Mouse (Mus musculus) G1E-ER4 (cell line): ENCODE data around the gene Hltf. TPM values are rescaled to one million over a fixed set of nuclear protein-coding genes. Genes with fewer than 3 reads are reported as not detected.

Source experiments
- GATA1 ChIP-seq: IDR thresholded peaks from one replicate; pipeline ENCODE4 v1.8.0; 2012; ENCODE audit warnings: low read length, inconsistent platforms
- polyA plus RNA-seq: library from polyadenylated mRNA; stranded (reverse); fragments of >175 nt; gene quantifications from 2 replicates; pipeline ENCODE4 v1.2.3, GENCODE M21; 2012

Gene Hltf
- polyA plus RNA-seq, 1 experiment = 20.6 TPM

- no peak for TF ChIP-seq GATA1
These were observed 24.6 kb downstream of the Hltf start for GRCm38 (mm10) chr3:20082161-20082560.

- no peak for TF ChIP-seq GATA1
These were observed 46.2 kb downstream of the Hltf start for GRCm38 (mm10) chr3:20103830-20104229.

- TF ChIP-seq GATA1 = peak; percentile 32
These were observed 46.7 kb downstream of the Hltf start for GRCm38 (mm10) chr3:20104318-20104717.

- TF ChIP-seq GATA1 = no peak
These were observed 47.2 kb downstream of the Hltf start for GRCm38 (mm10) chr3:20104776-20105175.

GRCm38 (mm10) chr3:20108881-20109280 lies 51.3 kb downstream of the Hltf start:
- no peak for TF ChIP-seq GATA1

- no peak for TF ChIP-seq GATA1
These were observed 54.3 kb downstream of the Hltf start for GRCm38 (mm10) chr3:20111913-20112312.

- no peak for TF ChIP-seq GATA1
These were observed 61.5 kb downstream of the Hltf start for GRCm38 (mm10) chr3:20119044-20119591.

- no peak for TF ChIP-seq GATA1
These were observed 62.2 kb downstream of the Hltf start for GRCm38 (mm10) chr3:20119686-20120244.

GRCm38 (mm10) chr3:20125604-20126003 lies 68.0 kb downstream of the Hltf start:
- no peak for TF ChIP-seq GATA1

GRCm38 (mm10) chr3:20127047-20127595 lies 69.5 kb downstream of the Hltf start:
- no peak for TF ChIP-seq GATA1

- no peak for TF ChIP-seq GATA1
These were observed 71.9 kb downstream of the Hltf start for GRCm38 (mm10) chr3:20129491-20129890.

GRCm38 (mm10) chr3:20130456-20131349 lies 73.1 kb downstream of the Hltf start:
- no peak for TF ChIP-seq GATA1

GRCm38 (mm10) chr3:20131350-20131720 lies 73.7 kb downstream of the Hltf start:
- TF ChIP-seq GATA1 = no peak

- no peak for TF ChIP-seq GATA1
These were observed 75.1 kb downstream of the Hltf start for GRCm38 (mm10) chr3:20132731-20133130.

GRCm38 (mm10) chr3:20133745-20134144 lies 76.1 kb downstream of the Hltf start:
- TF ChIP-seq GATA1 = no peak

- TF ChIP-seq GATA1 = no peak
These were observed 76.9 kb downstream of the Hltf start for GRCm38 (mm10) chr3:20134545-20134944.

GRCm38 (mm10) chr3:20136868-20137581 lies 79.4 kb downstream of the Hltf start:
- no peak for TF ChIP-seq GATA1
